Mouse (Mus musculus) right cerebral cortex, adult 18-20 months (tissue): ENCODE measurements around the gene Cnot6.

Experiments used
- DNase-seq: peaks from one replicate; pipeline ENCODE4 v3.0.0; 2022; ENCODE audit warnings: mixed read lengths

The Cnot6 gene

GRCm38 (mm10) chr11:49713336-49714334 lies 1.1 kb upstream of the Cnot6 start:
- no peak for DNase-seq

- peak; percentile 16 for DNase-seq
Measured at GRCm38 (mm10) chr11:49711981-49712554, 455 bp downstream of the Cnot6 start.

GRCm38 (mm10) chr11:49710664-49711063 lies 1.9 kb downstream of the Cnot6 start:
- no peak for DNase-seq

GRCm38 (mm10) chr11:49707834-49708233 lies 4.7 kb downstream of the Cnot6 start:
- DNase-seq = no peak

- DNase-seq = no peak
Measured at GRCm38 (mm10) chr11:49704804-49705203, 7.7 kb downstream of the Cnot6 start.

GRCm38 (mm10) chr11:49702014-49702413 lies 10.5 kb downstream of the Cnot6 start:
- DNase-seq = no peak

GRCm38 (mm10) chr11:49699079-49699478 lies 13.4 kb downstream of the Cnot6 start:
- DNase-seq = no peak

GRCm38 (mm10) chr11:49697779-49698178 lies 14.7 kb downstream of the Cnot6 start:
- DNase-seq = no peak

- DNase-seq = no peak
Measured at GRCm38 (mm10) chr11:49696472-49696871, 16.1 kb downstream of the Cnot6 start.

GRCm38 (mm10) chr11:49695695-49696094 lies 16.8 kb downstream of the Cnot6 start:
- no peak for DNase-seq

- DNase-seq = no peak
Measured at GRCm38 (mm10) chr11:49695013-49695412, 17.5 kb downstream of the Cnot6 start.

GRCm38 (mm10) chr11:49684237-49684973 lies 28.1 kb downstream of the Cnot6 start:
- no peak for DNase-seq

- no peak for DNase-seq
Measured at GRCm38 (mm10) chr11:49673433-49673832, 39.1 kb downstream of the Cnot6 start.

GRCm38 (mm10) chr11:49665462-49665861 lies 47.1 kb downstream of the Cnot6 start:
- DNase-seq = no peak

- no peak for DNase-seq
Measured at GRCm38 (mm10) chr11:49664262-49665140, 48.0 kb downstream of the Cnot6 start.

GRCm38 (mm10) chr11:49663310-49663709 lies 49.2 kb downstream of the Cnot6 start, which contains the start of gene Scgb3a1:
Gene Scgb3a1, plus strand, starts transcription at chr11:49663610.
- DNase-seq = no peak

GRCm38 (mm10) chr11:49662292-49662780 lies 50.2 kb downstream of the Cnot6 start:
- DNase-seq = no peak

- DNase-seq = no peak
Measured at GRCm38 (mm10) chr11:49659470-49659799, 53.1 kb downstream of the Cnot6 start.

- DNase-seq = no peak
Measured at GRCm38 (mm10) chr11:49658791-49659469, 53.6 kb downstream of the Cnot6 start.

- no peak for DNase-seq
Measured at GRCm38 (mm10) chr11:49658065-49658464, 54.5 kb downstream of the Cnot6 start.

GRCm38 (mm10) chr11:49655501-49655900 lies 57.0 kb downstream of the Cnot6 start:
- no peak for DNase-seq

- no peak for DNase-seq
Measured at GRCm38 (mm10) chr11:49654651-49655050, 57.9 kb downstream of the Cnot6 start.
